Mouse (Mus musculus) kidney, embryonic 15.5 days (tissue): ENCODE data around the gene Dct. TPM values are rescaled to one million over a fixed set of nuclear protein-coding genes. Genes with fewer than 3 reads are reported as not detected.

Experiments used
- ATAC-seq: fragments of 200-750 bp; cut with Nextera tagmentation; replicated peaks from 2 replicates; pipeline ENCODE4 v1.8.0; 2017; ENCODE audit warnings: moderate TSS enrichment; ENCODE audit not compliant: low FRiP score
- H3K27ac ChIP-seq: fragments of 300-500 bp; sonication (generic); 2 replicates; pipeline ENCODE4 v1.5.1; 2015; ENCODE audit warnings: mild to moderate bottlenecking, inconsistent platforms
- H3K27me3 ChIP-seq: fragments of 300-500 bp; sonication (generic); 2 replicates; pipeline ENCODE4 v1.6.1; 2015; ENCODE audit warnings: inconsistent platforms
- H3K36me3 ChIP-seq: fragments of 300-500 bp; sonication (generic); 2 replicates; pipeline ENCODE4 v1.6.1; 2015; ENCODE audit warnings: inconsistent platforms
- H3K4me1 ChIP-seq: fragments of 300-500 bp; sonication (generic); 2 replicates; pipeline ENCODE4 v1.6.1; 2015; ENCODE audit warnings: inconsistent platforms
- H3K4me2 ChIP-seq: fragments of 300-500 bp; sonication (generic); 2 replicates; pipeline ENCODE4 v1.6.1; 2015; ENCODE audit warnings: moderate library complexity, mild to moderate bottlenecking, inconsistent platforms
- H3K4me3 ChIP-seq: fragments of 300-500 bp; sonication (generic); replicated peaks from 2 replicates; pipeline ENCODE4 v1.5.1; 2015; ENCODE audit warnings: mild to moderate bottlenecking, inconsistent platforms
- H3K9ac ChIP-seq: fragments of 300-500 bp; sonication (generic); 2 replicates; pipeline ENCODE4 v1.6.1; 2015; ENCODE audit warnings: mild to moderate bottlenecking, inconsistent platforms
- H3K9me3 ChIP-seq: fragments of 300-500 bp; sonication (generic); replicated peaks from 2 replicates; pipeline ENCODE4 v1.6.1; 2016; ENCODE audit warnings: inconsistent platforms
- WGBS: fragments of 180-500 bp; shearing (Covaris S2); methylation state at CpG from one replicate; pipeline ENCODE4 v1.1.7; 2015; ENCODE audit warnings: mixed read lengths; 5-methylcytosine and 5-hydroxymethylcytosine counted together
- polyA plus RNA-seq: library from polyadenylated mRNA; unstranded; fragments of >200 nt; fragmentation: Nextera tagmentation; extraction: Ambion mirVana; gene quantifications from 2 replicates; pipeline ENCODE4 v1.2.1, GENCODE M21; 2015

Dct gene
- 0.95 and 1.8 TPM in 2 replicates for polyA plus RNA-seq

DNA sequence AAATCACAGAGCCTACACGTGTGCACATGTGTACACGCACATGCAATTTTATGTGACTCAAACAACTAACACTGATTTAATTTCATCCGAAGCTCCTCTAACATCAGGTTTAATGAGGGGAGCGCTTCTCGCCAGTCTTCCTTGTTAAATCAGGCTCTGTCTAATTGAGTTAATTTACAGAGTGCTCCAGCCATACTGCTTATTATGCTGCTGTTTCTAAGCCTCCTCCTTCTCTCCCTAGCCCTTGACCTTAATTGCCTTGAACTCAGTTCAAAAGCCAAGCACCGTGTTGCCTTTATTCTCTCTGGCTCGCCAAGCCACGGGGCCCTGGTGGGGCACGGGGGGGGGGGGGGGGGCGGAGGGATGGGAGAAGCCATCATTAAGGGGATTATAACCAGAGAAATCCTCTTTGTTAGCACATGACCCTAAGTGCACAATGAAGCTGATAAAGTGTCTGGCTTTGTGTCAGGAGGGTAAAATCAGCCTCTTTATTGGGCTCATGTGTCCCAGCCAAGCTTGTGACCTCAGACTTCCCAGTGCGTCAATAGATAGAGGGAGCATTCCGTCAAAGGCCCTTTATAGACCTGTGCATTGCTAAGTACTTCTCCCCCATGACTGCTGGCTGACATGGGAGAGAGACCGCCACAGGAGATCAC is at the start of gene Dct:
Dct (minus strand) TSS at position 270 of the 656 bp plus-strand sequence.
- H3K4me1 ChIP-seq = no peaks in the 10 kb centered on the region; the same call in 1 of the 2 replicates
- no peaks in the 10 kb centered on the region for H3K27me3 ChIP-seq
- H3K36me3 ChIP-seq = no peaks in the 10 kb centered on the region
- H3K9me3 ChIP-seq = no peaks in the 10 kb centered on the region
- WGBS = 42% methylated on average over 13 of the region's 13 CpGs
- no peak within 1 kb of the TSS for H3K4me3 ChIP-seq
- no peak within 1 kb of the TSS for H3K4me2 ChIP-seq
- H3K27ac ChIP-seq = no peak within 1 kb of the TSS
- ATAC-seq = no peak
- H3K9ac ChIP-seq = no peak within 1 kb of the TSS

DNA sequence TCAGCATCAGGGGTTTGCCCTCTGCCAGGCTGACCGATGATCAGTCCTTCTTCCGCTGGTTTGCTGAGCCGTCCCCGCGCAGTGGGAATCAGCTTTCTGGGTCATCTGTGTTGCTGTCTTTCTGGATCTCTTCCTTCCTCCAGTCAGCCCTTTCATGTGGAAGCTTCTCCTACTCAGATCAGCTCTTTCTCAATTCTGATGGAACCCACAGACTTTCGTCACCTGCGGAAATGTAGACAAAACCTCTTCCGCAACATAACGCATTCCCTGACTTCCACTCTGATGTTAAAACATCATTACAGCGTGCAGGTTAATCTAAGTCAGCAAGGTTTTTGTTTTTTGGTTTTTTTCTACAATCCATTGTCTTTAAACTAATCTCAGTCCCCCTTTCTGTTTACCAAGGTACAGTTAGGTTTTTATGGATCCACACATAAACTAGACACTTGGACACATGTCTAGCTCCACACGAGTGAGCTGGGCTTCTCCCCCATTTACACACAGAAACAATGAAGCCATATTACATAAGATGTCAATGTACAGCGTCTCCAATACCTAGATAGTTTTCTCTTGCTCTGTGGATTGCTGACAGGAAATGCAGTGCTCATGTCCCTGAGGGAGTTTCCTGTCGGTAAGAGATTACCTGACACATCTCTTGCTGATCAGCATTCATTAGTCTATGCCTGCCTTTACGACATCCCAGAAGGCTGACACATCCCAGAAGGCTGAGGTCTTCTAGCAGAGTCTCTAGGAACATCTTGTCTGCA is 49.4 kb upstream of the Dct start:
- Histone ChIP-seq H3K36me3 (no peaks in the 10 kb centered on the region), H3K4me1 (no peaks in the 10 kb centered on the region), H3K9ac (no peak overlapping the region), H3K27ac (no peak overlapping the region), H3K9me3 (no peaks in the 10 kb centered on the region), H3K27me3 (no peaks in the 10 kb centered on the region), H3K4me3 (no peak overlapping the region), H3K4me2 (no peak overlapping the region)
- 81% methylated on average over 14 of the region's 14 CpGs for WGBS
- no peak for ATAC-seq

DNA sequence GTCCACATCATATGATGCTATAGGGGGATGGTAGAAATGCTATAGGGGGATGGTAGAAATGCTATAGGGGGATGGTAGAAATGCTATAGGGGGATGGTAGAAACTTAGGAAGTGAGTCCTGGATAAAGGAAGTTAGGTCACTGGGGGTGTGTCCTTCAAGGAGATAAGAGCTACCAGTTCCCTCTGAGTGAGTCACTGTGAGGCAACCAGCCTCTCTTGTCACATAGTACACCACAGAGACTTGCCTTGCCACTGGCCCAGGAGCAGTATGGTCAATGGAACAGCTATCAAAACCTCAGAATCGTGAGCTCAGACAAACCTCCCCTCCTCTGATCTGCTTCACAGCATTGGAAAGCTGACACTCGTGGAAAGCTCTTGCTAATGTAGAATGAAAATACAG is 46.2 kb upstream of the Dct start:
- 74% methylated on average over 2 of the region's 2 CpGs for WGBS
- H3K9me3 ChIP-seq = no peaks in the 10 kb centered on the region
- no peaks in the 10 kb centered on the region for H3K36me3 ChIP-seq
- no peak for ATAC-seq
- H3K27ac ChIP-seq = no peak overlapping the region
- H3K4me2 ChIP-seq = no peak overlapping the region
- no peak overlapping the region for H3K4me3 ChIP-seq
- H3K27me3 ChIP-seq = no peaks in the 10 kb centered on the region
- H3K4me1 ChIP-seq = no peaks in the 10 kb centered on the region
- H3K9ac ChIP-seq = no peak overlapping the region

DNA sequence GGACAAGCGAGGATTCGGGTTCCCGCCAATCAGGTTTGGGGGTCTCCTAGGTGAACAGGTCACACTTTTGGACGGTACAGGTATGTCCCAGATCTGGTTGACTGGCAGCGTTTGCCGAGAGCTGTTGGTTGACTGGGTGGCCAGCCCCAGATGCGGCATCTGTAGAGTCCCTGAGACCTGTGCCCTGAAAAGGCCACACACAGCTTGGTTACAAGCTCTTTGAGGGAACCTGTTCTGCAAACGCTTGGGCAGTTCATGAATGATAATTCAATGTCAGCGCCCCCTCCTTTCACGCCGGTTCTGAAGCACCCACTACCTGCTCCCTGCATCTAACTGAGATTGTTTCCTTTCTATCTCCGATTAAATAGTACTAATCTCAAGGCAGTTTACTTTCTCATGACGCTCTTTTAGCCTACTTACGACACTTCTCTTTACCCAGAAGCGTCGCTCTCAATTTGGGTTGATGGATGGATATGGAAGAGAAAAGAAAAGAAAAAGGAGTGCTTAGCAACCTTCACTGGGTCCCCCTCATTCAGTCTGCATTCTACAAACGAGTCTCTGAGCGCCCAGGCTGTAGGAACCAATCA is 37.9 kb upstream of the Dct start:
- Histone ChIP-seq H3K9me3 (no peaks in the 10 kb centered on the region), H3K4me3 (peak overlapping the region; percentile 67), H3K27ac (peak overlapping the region; percentile 82; the same call in 1 of the 2 replicates), H3K4me1 (peaks cover 15% of the 10 kb centered on the region), H3K4me2 (peak overlapping the region; percentile 77), H3K9ac (peak overlapping the region; percentile 52), H3K36me3 (no peaks in the 10 kb centered on the region), H3K27me3 (no peaks in the 10 kb centered on the region; the same call in 1 of the 2 replicates)
- WGBS = 2% methylated on average over 18 of the region's 18 CpGs
- peak; percentile 55 for ATAC-seq

DNA sequence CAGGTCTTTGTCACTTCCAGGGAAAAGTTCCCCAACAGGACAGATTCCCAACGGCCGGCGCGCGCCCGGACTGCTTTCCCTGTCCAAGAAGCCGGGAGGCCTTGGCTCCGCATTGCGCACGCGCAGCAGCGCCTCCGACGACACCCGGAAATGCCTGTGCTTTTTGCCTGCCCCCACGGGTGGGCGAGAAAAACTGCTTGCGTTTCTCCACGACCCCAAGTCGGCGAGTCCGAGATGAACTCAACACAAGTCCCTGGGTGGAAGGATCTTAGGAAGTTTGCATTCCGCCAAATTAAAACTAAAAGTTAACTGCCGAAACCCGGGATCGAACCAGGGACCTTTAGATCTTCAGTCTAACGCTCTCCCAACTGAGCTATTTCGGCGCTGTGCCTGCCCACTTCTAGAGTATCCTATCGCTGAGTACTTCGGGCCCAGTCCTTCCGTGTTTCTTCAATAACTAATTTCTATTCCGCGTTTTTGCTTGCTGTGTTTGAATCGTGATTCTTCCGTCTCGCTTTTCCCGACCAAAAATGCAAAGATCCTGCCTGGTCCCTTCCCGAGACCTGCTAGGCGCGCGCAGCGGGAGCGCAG is 37.3 kb upstream of the Dct start:
- under 1% methylated on average over 44 of the region's 44 CpGs for WGBS

DNA sequence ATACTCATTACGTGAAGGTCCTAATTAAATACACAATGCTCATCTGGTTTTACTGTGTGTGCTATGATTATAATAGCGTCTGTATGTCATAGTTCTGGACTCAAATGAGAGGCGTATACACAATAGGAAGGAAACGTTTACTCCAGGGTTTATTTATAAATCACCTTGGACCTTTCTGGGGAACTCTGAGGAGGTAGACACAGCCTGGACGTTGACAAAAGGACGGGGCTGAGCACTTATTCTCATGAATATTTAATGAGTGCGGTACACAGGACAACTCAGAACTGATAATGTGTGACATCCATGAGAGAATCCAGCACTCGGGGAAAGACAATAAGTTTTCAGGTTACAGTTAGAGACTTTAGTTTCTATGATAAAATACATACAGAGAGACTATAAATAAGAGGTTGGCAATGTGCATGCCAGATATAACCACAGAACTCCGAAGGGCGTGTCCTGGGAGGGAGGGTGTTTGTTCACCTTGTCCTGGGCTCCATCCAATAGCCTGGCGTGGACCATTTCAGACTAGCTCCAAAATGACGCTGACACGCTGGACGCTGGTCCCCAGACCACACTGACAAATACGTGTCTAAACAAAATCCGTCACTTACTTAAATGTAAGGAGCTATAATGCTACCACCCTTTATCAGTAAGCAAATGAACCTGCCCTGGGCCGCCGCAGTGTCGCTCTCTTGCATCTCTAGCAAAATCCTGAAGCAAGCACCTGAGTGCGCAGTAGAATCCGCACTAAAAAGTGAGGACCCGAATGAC is 36.6 kb upstream of the Dct start:
- peak overlapping the region; percentile 67 for H3K4me3 ChIP-seq
- peak overlapping the region; percentile 82 for H3K27ac ChIP-seq
- no peaks in the 10 kb centered on the region; the same call in 1 of the 2 replicates for H3K27me3 ChIP-seq
- 11% methylated on average over 22 of the region's 22 CpGs for WGBS
- peak overlapping the region; percentile 77 for H3K4me2 ChIP-seq
- no peaks in the 10 kb centered on the region for H3K36me3 ChIP-seq
- ATAC-seq = peak; percentile 54
- H3K4me1 ChIP-seq = peaks cover 15% of the 10 kb centered on the region
- peak overlapping the region; percentile 52 for H3K9ac ChIP-seq
- H3K9me3 ChIP-seq = no peaks in the 10 kb centered on the region

More for the DNA sequence above, 37.3 kb upstream of the Dct start:
- H3K4me3 ChIP-seq = peak overlapping the region; percentile 67
- no peaks in the 10 kb centered on the region; the same call in 1 of the 2 replicates for H3K27me3 ChIP-seq
- H3K36me3 ChIP-seq = no peaks in the 10 kb centered on the region
- peak overlapping the region; percentile 77 for H3K4me2 ChIP-seq
- H3K27ac ChIP-seq = peak overlapping the region; percentile 82
- H3K9ac ChIP-seq = peak overlapping the region; percentile 52
- peaks cover 15% of the 10 kb centered on the region for H3K4me1 ChIP-seq
- ATAC-seq = peak; percentile 83
- no peaks in the 10 kb centered on the region for H3K9me3 ChIP-seq

DNA sequence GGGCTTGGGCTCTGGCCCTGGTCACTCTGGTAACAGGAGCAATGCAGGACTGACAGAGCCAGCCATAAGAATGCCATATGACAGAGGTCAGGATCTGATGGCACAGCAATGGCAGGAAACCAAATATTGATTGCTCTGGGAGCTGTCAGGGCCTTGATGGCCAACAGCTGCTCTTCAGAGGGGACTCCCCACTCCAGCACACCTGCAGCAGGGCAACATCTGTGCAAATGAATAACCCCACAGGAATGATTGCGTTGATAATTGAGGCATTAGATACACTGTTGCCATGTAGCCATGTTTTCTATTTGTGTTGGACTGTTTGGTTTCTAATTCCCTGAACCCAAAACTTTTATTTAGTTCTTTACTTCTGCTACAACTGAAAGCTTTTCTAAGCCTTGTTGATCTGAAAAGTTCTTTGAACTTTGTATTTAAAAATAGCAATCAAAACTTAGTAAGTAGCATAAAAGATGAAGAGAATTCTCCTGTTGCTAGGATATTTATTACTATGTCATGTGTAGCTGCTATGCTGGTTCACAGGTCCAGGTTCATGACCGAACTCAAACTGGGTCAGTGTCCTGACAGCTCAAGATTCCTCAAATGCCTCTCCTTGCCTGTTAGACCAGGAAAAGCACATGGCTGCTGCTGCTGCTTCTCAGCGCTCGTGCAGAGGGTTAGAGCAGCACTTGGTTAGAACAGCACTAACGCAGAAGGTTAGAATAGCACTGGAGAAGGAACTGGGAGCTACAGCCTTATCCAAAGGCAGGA is 34.4 kb upstream of the Dct start:
- H3K9me3 ChIP-seq = no peaks in the 10 kb centered on the region
- H3K4me1 ChIP-seq = peaks cover 15% of the 10 kb centered on the region
- peak overlapping the region; percentile 48; the same call in 1 of the 2 replicates for H3K27ac ChIP-seq
- H3K4me3 ChIP-seq = no peak overlapping the region
- H3K36me3 ChIP-seq = no peaks in the 10 kb centered on the region
- no peak overlapping the region for H3K4me2 ChIP-seq
- no peak for ATAC-seq
- 47% methylated on average over 5 of the region's 5 CpGs for WGBS
- H3K27me3 ChIP-seq = no peaks in the 10 kb centered on the region; the same call in 1 of the 2 replicates
- no peak overlapping the region for H3K9ac ChIP-seq

DNA sequence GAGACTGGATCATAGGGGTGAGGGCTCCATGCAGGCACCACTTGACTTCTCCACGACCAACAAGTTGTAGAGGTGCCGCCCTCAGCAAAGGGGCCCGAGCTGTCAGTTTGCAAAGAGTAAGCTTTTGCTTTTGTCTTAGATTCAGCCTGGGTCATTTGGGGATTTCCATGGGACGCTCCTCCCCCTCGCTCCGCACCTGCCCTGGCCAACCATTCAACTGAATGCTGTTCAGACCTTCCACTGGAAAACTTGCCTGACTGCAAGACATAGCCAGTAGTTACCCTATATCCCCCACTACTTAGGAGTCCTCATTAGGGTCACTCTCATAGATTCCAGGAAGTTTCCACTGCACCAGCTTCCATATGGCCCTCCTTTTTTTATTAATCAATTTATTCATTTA is 31.8 kb upstream of the Dct start:
- H3K9me3 ChIP-seq = no peaks in the 10 kb centered on the region
- no peak for ATAC-seq
- no peaks in the 10 kb centered on the region; the same call in 1 of the 2 replicates for H3K27me3 ChIP-seq
- H3K9ac ChIP-seq = no peak overlapping the region
- H3K27ac ChIP-seq = no peak overlapping the region
- H3K4me1 ChIP-seq = peaks cover 13% of the 10 kb centered on the region
- H3K36me3 ChIP-seq = no peaks in the 10 kb centered on the region
- no peak overlapping the region for H3K4me2 ChIP-seq
- 90% methylated on average over 6 of the region's 6 CpGs for WGBS
- H3K4me3 ChIP-seq = no peak overlapping the region

DNA sequence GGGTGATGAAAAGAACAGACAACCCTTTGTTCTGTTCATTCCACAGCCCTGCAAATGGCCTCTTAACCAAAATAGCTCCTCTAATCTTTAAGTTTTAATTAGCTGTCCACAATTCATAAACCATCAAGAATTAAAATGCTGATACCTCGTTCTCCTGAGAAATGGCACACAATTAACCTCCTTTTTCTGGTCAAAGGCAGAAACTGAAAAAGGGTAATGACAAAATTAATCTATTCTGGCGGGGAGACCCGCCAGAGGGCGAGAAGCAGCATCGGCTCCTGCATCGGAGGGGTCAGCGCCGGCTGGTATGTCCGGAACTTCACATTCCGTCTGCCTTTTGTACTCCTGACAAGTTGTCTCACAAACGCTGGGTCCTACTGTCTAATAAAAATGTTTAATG is 28.6 kb upstream of the Dct start:
- WGBS = 32% methylated on average over 11 of the region's 11 CpGs
- Histone ChIP-seq H3K4me1 (0 out of 2 replicates have a peak, but pooled peaks cover 5% of the 10 kb centered on the region), H3K9me3 (no peaks in the 10 kb centered on the region), H3K4me3 (no peak overlapping the region), H3K27ac (no peak overlapping the region), H3K9ac (no peak overlapping the region), H3K36me3 (no peaks in the 10 kb centered on the region), H3K27me3 (no peaks in the 10 kb centered on the region), H3K4me2 (peak overlapping the region; percentile 9; the same call in 1 of the 2 replicates)
- no peak for ATAC-seq

DNA sequence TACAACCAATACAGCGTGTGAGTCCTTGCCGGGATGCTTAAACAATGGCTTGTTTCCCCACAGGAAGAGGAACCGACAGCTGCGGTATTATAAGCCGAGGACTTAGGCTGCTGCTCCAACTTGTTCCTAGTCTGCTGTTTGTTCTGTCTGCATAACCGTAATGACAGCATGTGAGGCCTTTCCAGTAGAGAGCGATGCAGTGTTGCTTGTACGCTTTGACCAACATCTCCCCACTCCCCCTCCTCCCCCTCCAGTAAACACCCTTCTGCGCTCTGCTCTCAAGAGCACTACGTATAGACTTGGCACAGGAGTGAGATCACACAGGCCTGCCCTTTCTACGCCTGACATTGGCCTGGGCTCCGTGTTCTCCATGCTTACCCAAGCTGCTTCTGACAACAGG is 18.1 kb upstream of the Dct start:
- Histone ChIP-seq H3K4me2 (no peak overlapping the region), H3K9ac (no peak overlapping the region), H3K27ac (0 out of 2 replicates have a peak overlapping the region, but pooled peaks have one; percentile 51), H3K27me3 (no peaks in the 10 kb centered on the region), H3K9me3 (no peaks in the 10 kb centered on the region), H3K4me1 (no peaks in the 10 kb centered on the region), H3K4me3 (no peak overlapping the region), H3K36me3 (no peaks in the 10 kb centered on the region)
- WGBS = 83% methylated on average over 12 of the region's 12 CpGs
- ATAC-seq = peak; percentile 54; the same call in 1 of the 2 replicates
